Mouse (Mus musculus): ENCODE data around the gene Zmynd19.

GRCm38 (mm10) chr2:24902999-24903398 lies 46.6 kb upstream of the Zmynd19 start:
- TF ChIP-seq CTCF (IDR thresholded peaks at IDR 0.05; ENCODE audit: control insufficient read depth, insufficient read depth, insufficient replicate concordance, low read depth, low read length) (no peak), POLR2A (IDR thresholded peaks at IDR 0.05; ENCODE audit: control insufficient read depth, low read depth, low read length) (no peak)

All from testis, adult 2 months (tissue).